Mouse (Mus musculus) urinary bladder, postnatal 14 days (tissue): ENCODE data around the gene Mlf1.

ENCODE experiments used
- DNase-seq: peaks from one replicate; pipeline ENCODE4 v3.0.0; 2021; ENCODE audit warnings: low spot score

The Mlf1 gene

DNA sequence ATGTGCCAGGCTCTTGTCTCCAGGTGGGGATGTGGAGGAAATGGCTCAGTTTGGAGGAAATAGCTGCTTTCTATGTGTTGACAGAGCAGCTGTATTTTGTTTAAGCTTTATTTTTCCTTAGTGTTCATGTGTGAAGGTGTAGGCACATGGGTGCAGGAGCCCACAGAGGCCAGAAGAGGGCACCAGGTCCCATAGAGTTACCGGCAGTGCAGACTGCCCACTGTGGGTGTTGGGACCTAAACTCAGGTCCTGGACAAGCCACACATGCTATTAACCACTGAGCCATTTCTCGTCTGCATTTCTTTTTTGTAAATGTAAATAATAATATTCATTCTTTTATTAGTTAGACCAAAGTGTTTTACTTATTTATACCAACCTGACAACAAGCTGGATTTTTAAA is 73.2 kb downstream of the Mlf1 start:
- DNase-seq = no peak
